Mouse (Mus musculus) C2C12 (cell line): Measurements from ENCODE around the gene Aph1a.

Source experiments
- CEBPB ChIP-seq: IDR thresholded peaks from one replicate; pipeline ENCODE4 v1.6.1; 2011; ENCODE audit warnings: low read depth, mild to moderate bottlenecking, control low read depth, moderate library complexity
- CTCF ChIP-seq: IDR thresholded peaks from one replicate; pipeline ENCODE4 v1.5.1; 2011; ENCODE audit not compliant: control insufficient read depth, insufficient read depth, insufficient read length
- FOSL1 ChIP-seq: IDR thresholded peaks from one replicate; pipeline ENCODE4 v1.8.0; 2011; ENCODE audit warnings: mild to moderate bottlenecking, low read length; ENCODE audit not compliant: poor library complexity, insufficient read depth, severe bottlenecking
- MAX ChIP-seq: IDR thresholded peaks from one replicate; pipeline ENCODE4 v1.6.1; 2011; ENCODE audit warnings: mild to moderate bottlenecking, control low read depth
- USF1 ChIP-seq: IDR thresholded peaks from one replicate; pipeline ENCODE4 v1.6.1; 2011; ENCODE audit warnings: low read depth, mild to moderate bottlenecking, control low read depth, moderate library complexity

DNA sequence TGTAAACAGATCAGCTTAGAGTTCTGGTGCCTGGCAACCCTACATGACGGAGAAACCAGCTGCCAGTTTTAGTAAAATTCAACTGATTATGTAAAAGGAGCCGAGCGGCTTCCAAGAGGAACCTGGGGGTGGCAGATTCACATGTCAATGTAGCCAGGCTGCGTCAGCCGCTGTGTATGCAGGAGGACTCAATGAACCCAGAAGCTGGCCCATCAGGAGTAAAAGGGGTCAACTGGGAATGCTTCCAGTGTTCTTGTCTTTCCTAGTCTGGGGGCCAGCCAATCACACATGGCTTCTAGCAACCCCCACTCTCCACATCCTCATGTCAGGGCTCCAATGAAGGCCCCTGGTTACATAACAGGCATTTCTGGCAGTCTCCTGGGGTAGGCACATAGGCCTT, 28.7 kb upstream of the Aph1a start:
- TF ChIP-seq USF1 (no peak), FOSL1 (no peak), MAX (no peak), CTCF (no peak), CEBPB (no peak)
